Mouse (Mus musculus) kidney, postnatal 0 days (tissue): ENCODE results near the gene Ugt1a2. TPM values are rescaled to one million over a fixed set of nuclear protein-coding genes. Genes with fewer than 3 reads are reported as not detected.

ENCODE experiments used
- ATAC-seq: fragments of 200-750 bp; cut with Nextera tagmentation; replicated peaks from 2 replicates; pipeline ENCODE4 v1.8.0; 2017; ENCODE audit warnings: low read depth, moderate number of reproducible peaks, moderate TSS enrichment, moderate library complexity; ENCODE audit not compliant: low FRiP score
- DNase-seq: peaks from one replicate; pipeline ENCODE4 v3.0.0-alpha.2; 2016; ENCODE audit warnings: low spot score
- H3K27ac ChIP-seq: fragments of 300-500 bp; sonication (generic); 2 replicates; pipeline ENCODE4 v1.5.1; 2014; ENCODE audit warnings: mild to moderate bottlenecking
- H3K27me3 ChIP-seq: fragments of 300-500 bp; sonication (generic); 2 replicates; pipeline ENCODE4 v1.6.1; 2014; ENCODE audit warnings: low read length, mixed read lengths; ENCODE audit not compliant: insufficient read depth
- H3K36me3 ChIP-seq: fragments of 300-500 bp; sonication (generic); 2 replicates; pipeline ENCODE4 v1.6.1; 2014; ENCODE audit warnings: low read length, mixed read lengths; ENCODE audit not compliant: insufficient read depth
- H3K4me1 ChIP-seq: fragments of 300-500 bp; sonication (generic); replicated peaks from 2 replicates; pipeline ENCODE4 v1.6.1; 2014; ENCODE audit warnings: antibody characterized with exemption, low read length, mixed read lengths; ENCODE audit not compliant: insufficient read depth
- H3K4me2 ChIP-seq: fragments of 300-500 bp; sonication (generic); 2 replicates; pipeline ENCODE4 v1.6.1; 2014; ENCODE audit warnings: mild to moderate bottlenecking, low read length, moderate library complexity, mixed read lengths
- H3K4me3 ChIP-seq: fragments of 300-500 bp; sonication (generic); replicated peaks from 2 replicates; pipeline ENCODE4 v1.5.1; 2014; ENCODE audit warnings: low read depth, low read length
- H3K9ac ChIP-seq: fragments of 300-500 bp; sonication (generic); 2 replicates; pipeline ENCODE4 v1.6.1; 2014; ENCODE audit warnings: low read depth, low read length
- H3K9me3 ChIP-seq: fragments of 300-500 bp; sonication (generic); replicated peaks from 2 replicates; pipeline ENCODE4 v1.6.1; 2016; ENCODE audit warnings: low read length, inconsistent platforms, mixed read lengths
- CTCF ChIP-seq: IDR thresholded peaks from 2 replicates; pipeline ENCODE4 v1.5.1; 2016; ENCODE audit warnings: antibody characterized with exemption, low read depth, mild to moderate bottlenecking, moderate library complexity
- WGBS: fragments of 180-500 bp; shearing (Covaris S2); extraction: QIAGEN DNeasy Blood & Tissue Kit; methylation state at CpG from one replicate; pipeline ENCODE4 v1.1.7; 2014; 5-methylcytosine and 5-hydroxymethylcytosine counted together
- polyA plus RNA-seq: library from polyadenylated mRNA; unstranded; fragments of >200 nt; fragmentation: Nextera tagmentation; extraction: Ambion mirVana; gene quantifications from 2 replicates; pipeline ENCODE4 v1.2.1, GENCODE M21; 2015

Gene Ugt1a2
- polyA plus RNA-seq, 1 experiment from 2014 or later = 176 TPM

GRCm38 (mm10) chr1:88263778-88264177, 63.4 kb downstream of the Ugt1a2 start:
- ATAC-seq = no peak
- Histone ChIP-seq H3K4me2 (no peak overlapping the region), H3K9me3 (no peaks in the 10 kb centered on the region), H3K4me1 (peaks cover 14% of the 10 kb centered on the region), H3K4me3 (no peak overlapping the region), H3K27ac (no peak overlapping the region), H3K9ac (no peak overlapping the region), H3K36me3 (peaks cover 89% of the 10 kb centered on the region), H3K27me3 (no peaks in the 10 kb centered on the region)
- DNase-seq = no peak
- no peak for TF ChIP-seq CTCF
- 92% methylated on average over 5 of the region's 5 CpGs for WGBS

GRCm38 (mm10) chr1:88264237-88264868, 64.0 kb downstream of the Ugt1a2 start:
- H3K27ac ChIP-seq = no peak overlapping the region
- H3K4me1 ChIP-seq = peaks cover 12% of the 10 kb centered on the region
- H3K27me3 ChIP-seq = no peaks in the 10 kb centered on the region
- ATAC-seq = no peak
- WGBS = 82% methylated on average over 7 of the region's 7 CpGs
- H3K9me3 ChIP-seq = no peaks in the 10 kb centered on the region
- TF ChIP-seq CTCF = no peak
- DNase-seq = no peak
- H3K4me3 ChIP-seq = no peak overlapping the region
- no peak overlapping the region for H3K4me2 ChIP-seq
- peaks cover 95% of the 10 kb centered on the region for H3K36me3 ChIP-seq
- no peak overlapping the region for H3K9ac ChIP-seq

- ATAC-seq = no peak
- WGBS = 78% methylated on average over 4 of the region's 4 CpGs
- no peak overlapping the region for H3K4me3 ChIP-seq
Observed at GRCm38 (mm10) chr1:88264869-88265240, 64.5 kb downstream of the Ugt1a2 start.

GRCm38 (mm10) chr1:88266123-88266522, 65.7 kb downstream of the Ugt1a2 start:
- WGBS = 86% methylated on average over 13 of the region's 13 CpGs
- Histone ChIP-seq H3K9ac (no peak overlapping the region), H3K4me3 (no peak overlapping the region), H3K36me3 (peaks cover 89% of the 10 kb centered on the region), H3K9me3 (no peaks in the 10 kb centered on the region), H3K27me3 (no peaks in the 10 kb centered on the region), H3K4me1 (0 out of 2 replicates have a peak, but pooled peaks cover 4% of the 10 kb centered on the region), H3K27ac (no peak overlapping the region), H3K4me2 (no peak overlapping the region)
- TF ChIP-seq CTCF = no peak
- DNase-seq = no peak
- no peak for ATAC-seq

More at GRCm38 (mm10) chr1:88264869-88265240, 64.5 kb downstream of the Ugt1a2 start:
- TF ChIP-seq CTCF = no peak
- Histone ChIP-seq H3K27me3 (no peaks in the 10 kb centered on the region), H3K9ac (no peak overlapping the region), H3K36me3 (peaks cover 99% of the 10 kb centered on the region), H3K4me1 (peaks cover 7% of the 10 kb centered on the region; the same call in 1 of the 2 replicates), H3K27ac (no peak overlapping the region), H3K9me3 (no peaks in the 10 kb centered on the region), H3K4me2 (no peak overlapping the region)
- DNase-seq = no peak

- H3K4me3 ChIP-seq = no peak overlapping the region
- H3K9ac ChIP-seq = no peak overlapping the region
- H3K4me2 ChIP-seq = no peak overlapping the region
- H3K4me1 ChIP-seq = no peaks in the 10 kb centered on the region
- peaks cover 86% of the 10 kb centered on the region for H3K36me3 ChIP-seq
- no peak for ATAC-seq
- H3K27me3 ChIP-seq = no peaks in the 10 kb centered on the region
- no peak for DNase-seq
- 90% methylated on average over 6 of the region's 6 CpGs for WGBS
- H3K27ac ChIP-seq = no peak overlapping the region
- H3K9me3 ChIP-seq = no peaks in the 10 kb centered on the region
- TF ChIP-seq CTCF = no peak
Observed at GRCm38 (mm10) chr1:88267489-88267888, 67.1 kb downstream of the Ugt1a2 start.

- no peak overlapping the region for H3K27ac ChIP-seq
- no peak overlapping the region for H3K9ac ChIP-seq
- H3K4me1 ChIP-seq = no peaks in the 10 kb centered on the region
- H3K4me2 ChIP-seq = no peak overlapping the region
- no peaks in the 10 kb centered on the region for H3K27me3 ChIP-seq
- no peak overlapping the region for H3K4me3 ChIP-seq
- peaks cover 85% of the 10 kb centered on the region for H3K36me3 ChIP-seq
- no peak for ATAC-seq
- no peaks in the 10 kb centered on the region for H3K9me3 ChIP-seq
- TF ChIP-seq CTCF = no peak
- WGBS = 85% methylated on average over 6 of the region's 6 CpGs
- DNase-seq = no peak
Observed at GRCm38 (mm10) chr1:88268070-88268469, 67.7 kb downstream of the Ugt1a2 start.

Other genes with a start within 250 kb of the Ugt1a2 start
- 18.7 and 22.6 TPM in 2 replicates for gene Usp40, start 192.1 kb upstream of the Ugt1a2 start, polyA plus RNA-seq
- 52.3 and 54.5 TPM in 2 replicates for gene Ugt1a10, start 145.2 kb upstream of the Ugt1a2 start, polyA plus RNA-seq
- 8.4 and 9.3 TPM in 2 replicates for gene Ugt1a9, start 129.8 kb upstream of the Ugt1a2 start, polyA plus RNA-seq
- 0.05 TPM in 1 of 2 replicates, not detected in the other for gene Ugt1a8, start 112.8 kb upstream of the Ugt1a2 start, polyA plus RNA-seq
- gene Ugt1a7c, start 105.5 kb upstream of the Ugt1a2 start, polyA plus RNA-seq = 10.7 and 12.1 TPM in 2 replicates
- 0.55 and 0.65 TPM in 2 replicates for gene Ugt1a6b, start 97.3 kb upstream of the Ugt1a2 start, polyA plus RNA-seq
- 8.2 and 9.3 TPM in 2 replicates for gene Ugt1a6a, start 65.8 kb upstream of the Ugt1a2 start, polyA plus RNA-seq
- gene Ugt1a5, start 34.6 kb upstream of the Ugt1a2 start, polyA plus RNA-seq = 0.06 TPM in 1 of 2 replicates, not detected in the other
- 11.7 and 13.6 TPM in 2 replicates for gene Dnajb3, start 5.2 kb downstream of the Ugt1a2 start, polyA plus RNA-seq
- 4.8 and 6.2 TPM in 2 replicates for gene Ugt1a1, start 11.4 kb downstream of the Ugt1a2 start, polyA plus RNA-seq
- gene Mroh2a, start 26.4 kb downstream of the Ugt1a2 start, polyA plus RNA-seq = 0.60 and 0.66 TPM in 2 replicates
- 56.3 and 62.7 TPM in 2 replicates for gene Hjurp, start 77.0 kb downstream of the Ugt1a2 start, polyA plus RNA-seq
- gene Trpm8, start 77.1 kb downstream of the Ugt1a2 start, polyA plus RNA-seq = not detected in 2 replicates
- gene Spp2, start 206.4 kb downstream of the Ugt1a2 start, polyA plus RNA-seq = 531 and 571 TPM in 2 replicates